ENCODE assay signal across 8 mouse cellular contexts in the genomic region with DNA sequence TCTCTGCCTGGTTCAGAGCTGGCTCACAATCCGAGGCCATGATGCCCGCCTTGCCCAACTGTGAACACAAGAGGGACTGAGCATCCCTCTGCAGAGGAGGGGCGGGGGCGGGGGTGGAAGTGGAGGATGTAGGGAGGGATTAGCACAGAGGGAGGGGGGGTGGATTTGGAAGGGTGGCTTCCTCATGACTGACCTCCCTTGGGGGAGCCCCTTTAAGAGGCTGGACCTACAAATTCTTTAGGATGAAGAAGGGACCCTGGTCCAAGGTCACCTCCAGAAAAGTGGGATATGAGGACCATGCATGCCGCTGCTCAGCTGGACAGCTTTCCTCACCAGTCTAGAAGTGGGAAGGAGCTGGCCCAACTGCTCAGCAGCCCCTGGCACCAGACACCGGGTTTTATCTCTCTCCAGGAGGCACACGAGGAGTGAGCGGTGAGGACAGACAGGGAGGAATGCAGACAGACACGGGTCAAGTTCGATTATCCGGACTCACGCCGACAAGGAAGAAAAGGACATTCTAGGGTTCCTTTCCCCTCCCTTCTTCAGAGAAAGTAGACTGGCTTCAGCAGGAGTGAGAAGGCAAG. TPM values are rescaled to one million over a fixed set of nuclear protein-coding genes. Genes with fewer than 3 reads are reported as not detected.
DNase-seq lines count a peak whose midpoint lies in the region; ATAC-seq and TF ChIP-seq lines count a peak whose summit lies in the region.

No protein-coding gene starts in this region.

- no peak for TF ChIP-seq EP300 in CH12.LX (IDR thresholded peaks at IDR 0.05; ENCODE audit: low read length)

- peaks cover 34% of the 10 kb centered on the region for H3K4me1 ChIP-seq in heart, embryonic 12.5 days (replicated peaks)
- H3K4me1 ChIP-seq in CH12.LX (ENCODE audit: control insufficient read depth in 1 of 2, insufficient read depth in 2 of 2): peaks cover 11 to 51% of the 10 kb centered on the region in 2 experiments
- peaks cover 59% of the 10 kb centered on the region for H3K4me1 ChIP-seq in hindbrain, embryonic 15.5 days (replicated peaks)
- peaks cover 45% of the 10 kb centered on the region for H3K4me1 ChIP-seq in midbrain, embryonic 14.5 days (ENCODE audit: control insufficient read depth, insufficient read depth, low read length)

- TF ChIP-seq POLR2A in CH12.LX (IDR thresholded peaks at IDR 0.05; ENCODE audit: low read depth, low read length): no peak

- ATAC-seq in heart, embryonic 12.5 days (ENCODE audit: insufficient number of reproducible peaks, low FRiP score): no peak
- ATAC-seq in hindbrain, embryonic 15.5 days (ENCODE audit: low FRiP score, low read depth): no peak
- ATAC-seq in midbrain, embryonic 14.5 days (ENCODE audit: low FRiP score, low TSS enrichment): no peak
- no peak for ATAC-seq in inflammation-experienced regulatory T-cells, adult 6 months

- in situ Hi-C loops in CH12.LX (cut with MboI; ENCODE audit: low pct_ligation_motif_present, low pct_unique_long_range_greater_than_20kb, low sequenced_read_pairs): no loop called here

- dilution Hi-C loops in CH12.LX (cut with MboI; ENCODE audit: extremely low pct_ligation_motif_present, extremely low pct_unique_long_range_greater_than_20kb, low sequenced_read_pairs): no loop called here

- no peak for TF ChIP-seq RAD21 in CH12.LX (IDR thresholded peaks at IDR 0.05; ENCODE audit: low read depth, low read length)

- H3K27ac ChIP-seq in heart, embryonic 12.5 days (ENCODE audit: poor library complexity, severe bottlenecking): peak overlapping the region; percentile 54; the same call in 1 of the 2 replicates
- no peak overlapping the region for H3K27ac ChIP-seq in CH12.LX (ENCODE audit: insufficient read depth, low read depth)
- H3K27ac ChIP-seq in hindbrain, embryonic 15.5 days (replicated peaks): peak overlapping the region; percentile 99
- H3K27ac ChIP-seq in midbrain, embryonic 14.5 days (replicated peaks; ENCODE audit: low read depth, low read length): peak overlapping the region; percentile 97

- peaks cover 38% of the 10 kb centered on the region for H3K36me3 ChIP-seq in heart, embryonic 12.5 days
- peaks cover 29 to 49% of the 10 kb centered on the region in 2 experiments for H3K36me3 ChIP-seq in CH12.LX (replicated peaks in 1 of 2; ENCODE audit: control insufficient read depth in 1 of 2, insufficient read depth in 1 of 2, low read length in 1 of 2)
- H3K36me3 ChIP-seq in hindbrain, embryonic 15.5 days: peaks cover 16% of the 10 kb centered on the region
- peaks cover 36% of the 10 kb centered on the region for H3K36me3 ChIP-seq in midbrain, embryonic 14.5 days (ENCODE audit: control insufficient read depth, insufficient read depth, low read length)

- peak overlapping the region; percentile 96 for H3K4me2 ChIP-seq in heart, embryonic 12.5 days
- H3K4me2 ChIP-seq in CH12.LX (ENCODE audit: insufficient read depth, low read depth, poor library complexity, severe bottlenecking): peak overlapping the region; percentile 52
- H3K4me2 ChIP-seq in hindbrain, embryonic 15.5 days: peak overlapping the region; percentile 95
- peak overlapping the region; percentile 84 for H3K4me2 ChIP-seq in midbrain, embryonic 14.5 days (ENCODE audit: low read length)

- H3K9me3 ChIP-seq in heart, embryonic 12.5 days (replicated peaks): no peaks in the 10 kb centered on the region
- H3K9me3 ChIP-seq in CH12.LX (replicated peaks; ENCODE audit: low read length): no peaks in the 10 kb centered on the region
- no peaks in the 10 kb centered on the region for H3K9me3 ChIP-seq in hindbrain, embryonic 15.5 days
- H3K9me3 ChIP-seq in midbrain, embryonic 14.5 days (ENCODE audit: control insufficient read depth, low read length): no peaks in the 10 kb centered on the region

- TF ChIP-seq CTCF in CH12.LX (conservative IDR thresholded peaks at IDR 0.05 in 1 of 2, IDR thresholded peaks at IDR 0.05 in 1 of 2; ENCODE audit: low read depth in 2 of 2, low read length in 2 of 2): no peak

- H3K27me3 ChIP-seq in heart, embryonic 12.5 days (replicated peaks): no peaks in the 10 kb centered on the region
- no peaks in the 10 kb centered on the region for H3K27me3 ChIP-seq in CH12.LX (replicated peaks)
- no peaks in the 10 kb centered on the region for H3K27me3 ChIP-seq in hindbrain, embryonic 15.5 days
- H3K27me3 ChIP-seq in midbrain, embryonic 14.5 days (ENCODE audit: control insufficient read depth, insufficient read depth, low read length): no peaks in the 10 kb centered on the region

- no peak for DNase-seq in heart, postnatal 4 days
- DNase-seq in CH12.LX (ENCODE audit: extremely low read depth): no peak
- DNase-seq in cerebellum, adult 9-11 months: peak; percentile 85
- DNase-seq in midbrain, embryonic 14.5 days: peak; percentile 42
- DNase-seq in kidney, postnatal 25 days: no peak

- peak overlapping the region; percentile 86 for H3K4me3 ChIP-seq in heart, embryonic 12.5 days
- peak overlapping the region; percentile 79 to 87 (median 83) for H3K4me3 ChIP-seq in CH12.LX (replicated peaks in 1 of 3; ENCODE audit: low read depth in 2 of 3, low read length in 2 of 3, poor library complexity in 1 of 3)
- H3K4me3 ChIP-seq in hindbrain, embryonic 15.5 days: peak overlapping the region; percentile 75
- H3K4me3 ChIP-seq in midbrain, embryonic 14.5 days (replicated peaks; ENCODE audit: low read depth, low read length): peak overlapping the region; percentile 63

- 4% methylated on average over 13 of the region's 13 CpGs for WGBS in heart, embryonic 12.5 days
- WGBS in hindbrain, embryonic 15.5 days: 7% methylated on average over 13 of the region's 13 CpGs
- 3% methylated on average over 13 of the region's 13 CpGs for WGBS in midbrain, embryonic 14.5 days

- H3K9ac ChIP-seq in heart, embryonic 12.5 days: peak overlapping the region; percentile 83
- peak overlapping the region; percentile 72 for H3K9ac ChIP-seq in CH12.LX (ENCODE audit: insufficient read depth, low read depth)
- peak overlapping the region; percentile 81 for H3K9ac ChIP-seq in hindbrain, embryonic 15.5 days
- peak overlapping the region; percentile 84 for H3K9ac ChIP-seq in midbrain, embryonic 14.5 days (replicated peaks; ENCODE audit: low read length)

- peaks cover 17% of the 10 kb centered on the region for H3K79me2 ChIP-seq in CH12.LX (replicated peaks; ENCODE audit: control insufficient read depth, extremely low read depth, insufficient read depth, poor library complexity, severe bottlenecking)

TF ChIP-seq in CH12.LX, 34 proteins besides CTCF, POLR2A, EP300 and RAD21 (continues in another document):
- no peak for TF ChIP-seq GABPA (IDR thresholded peaks at IDR 0.05; ENCODE audit: insufficient replicate concordance, low read depth, low read length)
- TF ChIP-seq NRF1 (IDR thresholded peaks at IDR 0.05; ENCODE audit: low read depth, low read length): no peak
- TF ChIP-seq ETS1 (conservative IDR thresholded peaks at IDR 0.05; ENCODE audit: low read depth, low read length): no peak
- TF ChIP-seq E2F4 (IDR thresholded peaks at IDR 0.05; ENCODE audit: insufficient replicate concordance, low read depth, low read length): no peak
- no peak for TF ChIP-seq SMC3 (IDR thresholded peaks at IDR 0.05; ENCODE audit: low read depth, low read length)
- TF ChIP-seq TBP (conservative IDR thresholded peaks at IDR 0.05; ENCODE audit: low read depth, low read length): no peak
- TF ChIP-seq RCOR1 (conservative IDR thresholded peaks at IDR 0.05; ENCODE audit: low read depth, low read length): no peak
- TF ChIP-seq USF1 (IDR thresholded peaks at IDR 0.05; ENCODE audit: low read depth, low read length): no peak
- TF ChIP-seq MAX (IDR thresholded peaks at IDR 0.05; ENCODE audit: low read length): no peak
- TF ChIP-seq MEF2A (IDR thresholded peaks at IDR 0.05; ENCODE audit: borderline replicate concordance, low read depth, low read length): no peak
- TF ChIP-seq MAFK (IDR thresholded peaks at IDR 0.05; ENCODE audit: insufficient replicate concordance, low read length): no peak
- TF ChIP-seq MYC (IDR thresholded peaks at IDR 0.05; ENCODE audit: low read depth, low read length): no peak
- no peak for TF ChIP-seq ZMIZ1 (IDR thresholded peaks at IDR 0.05; ENCODE audit: low read depth, low read length)
- no peak for TF ChIP-seq CHD2 (IDR thresholded peaks at IDR 0.05; ENCODE audit: low read length)
- no peak for TF ChIP-seq BHLHE40 (IDR thresholded peaks at IDR 0.05; ENCODE audit: low read depth, low read length)

RNA-seq across cellular contexts. Expression of a gene that starts 1.1 kb away (rescaled TPM):
- 31.3 and 32.4 TPM in 2 replicates for polyA plus RNA-seq in heart, embryonic 12.5 days (2016; fragmentation: Nextera tagmentation; extraction: Ambion mirVana)
- total RNA-seq in heart, postnatal 4 days (2021): 10 to 100 TPM; 17.5 to 18.3 TPM
- total RNA-seq in CH12.LX (2012; rRNA removed): 30.6 and 37.1 TPM in 2 replicates
- 18.6 and 18.7 TPM in 2 replicates for total RNA-seq in CH12.LX (2014; rRNA removed)
- polyA plus RNA-seq in CH12.LX (2012; ENCODE audit: insufficient read length, low read depth): 36.3 and 41.2 TPM in 2 replicates
- polyA plus RNA-seq in hindbrain, embryonic 15.5 days (2015; fragmentation: Nextera tagmentation; extraction: Ambion mirVana): 130 and 146 TPM in 2 replicates
- 88.9 and 91.8 TPM in 2 replicates for polyA plus RNA-seq in midbrain, embryonic 14.5 days (2014; fragmentation: Nextera tagmentation; extraction: Ambion mirVana)
- polyA plus RNA-seq in inflammation-experienced regulatory T-cells, adult 6 months (2017; shearing (Covaris generic)): 10 to 100 TPM in 2 of 3 experiments, 1 to 10 TPM in 1; 9.7 to 12.0 (median 10.1) TPM

RNA-seq across cellular contexts. Expression of a gene that starts 1.2 kb away (rescaled TPM):
- polyA plus RNA-seq in heart, embryonic 12.5 days (2016; fragmentation: Nextera tagmentation; extraction: Ambion mirVana): 28.1 and 29.8 TPM in 2 replicates
- 10 to 100 TPM; 21.3 to 22.8 TPM for total RNA-seq in heart, postnatal 4 days (2021)
- total RNA-seq in CH12.LX (2012; rRNA removed) (12.7 and 17.0 TPM in 2 replicates), CH12.LX (2014; rRNA removed) (3.0 and 3.1 TPM in 2 replicates)
- polyA plus RNA-seq in CH12.LX (2012; ENCODE audit: insufficient read length, low read depth): 14.7 and 15.2 TPM in 2 replicates
- 39.5 and 41.4 TPM in 2 replicates for polyA plus RNA-seq in hindbrain, embryonic 15.5 days (2015; fragmentation: Nextera tagmentation; extraction: Ambion mirVana)
- polyA plus RNA-seq in midbrain, embryonic 14.5 days (2014; fragmentation: Nextera tagmentation; extraction: Ambion mirVana): 35.8 and 38.9 TPM in 2 replicates
- 10 to 100 TPM; 17.0 to 24.0 (median 20.1) TPM for polyA plus RNA-seq in inflammation-experienced regulatory T-cells, adult 6 months (2017; shearing (Covaris generic))

RNA-seq across cellular contexts. Expression of a gene that starts 16.1 kb away (rescaled TPM):
- polyA plus RNA-seq in heart, embryonic 12.5 days (2016; fragmentation: Nextera tagmentation; extraction: Ambion mirVana): not detected in 2 replicates
- not detected for total RNA-seq in heart, postnatal 4 days (2021)
- total RNA-seq in CH12.LX (2012; rRNA removed) (not detected in 2 replicates), CH12.LX (2014; rRNA removed) (not detected in 2 replicates)
- not detected in 2 replicates for polyA plus RNA-seq in CH12.LX (2012; ENCODE audit: insufficient read length, low read depth)
- polyA plus RNA-seq in hindbrain, embryonic 15.5 days (2015; fragmentation: Nextera tagmentation; extraction: Ambion mirVana): 0.32 and 0.51 TPM in 2 replicates
- 0.97 and 2.0 TPM in 2 replicates for polyA plus RNA-seq in midbrain, embryonic 14.5 days (2014; fragmentation: Nextera tagmentation; extraction: Ambion mirVana)
- not detected for polyA plus RNA-seq in inflammation-experienced regulatory T-cells, adult 6 months (2017; shearing (Covaris generic))

Comparison
In these comparisons a context has a peak if more than half of its experiments do, and no peak if none do; other contexts are left out.
1. DNase-seq: peak in cerebellum, adult 9-11 months (single experiment) and midbrain, embryonic 14.5 days (single experiment); none in heart, postnatal 4 days (single experiment), CH12.LX (single experiment) and kidney, postnatal 25 days (0 of 2).
2. Peak in every context shown above with its lines, with median percentiles within 50 percentile points of each other: H3K4me2 ChIP-seq, H3K4me3 ChIP-seq and H3K9ac ChIP-seq.